Mouse (Mus musculus) ES-CJ7 (cell line): ENCODE data around the gene Epb41l2.

Experiments
- DNase-seq: peaks from one replicate; pipeline ENCODE4 v3.0.0; 2011; ENCODE audit warnings: low read depth, low spot score

Epb41l2 gene

GRCm38 (mm10) chr10:25434358-25435044 is 74.9 kb downstream of the Epb41l2 start:
- DNase-seq = peak; percentile 10

GRCm38 (mm10) chr10:25436703-25437401 is 77.3 kb downstream of the Epb41l2 start:
- DNase-seq = no peak

GRCm38 (mm10) chr10:25437586-25438298 is 78.1 kb downstream of the Epb41l2 start:
- DNase-seq = no peak

- no peak for DNase-seq
These were observed 78.7 kb downstream of the Epb41l2 start for GRCm38 (mm10) chr10:25438299-25438680.

- no peak for DNase-seq
These were observed 79.6 kb downstream of the Epb41l2 start for GRCm38 (mm10) chr10:25439163-25439562.

GRCm38 (mm10) chr10:25439856-25440255 is 80.3 kb downstream of the Epb41l2 start:
- no peak for DNase-seq

GRCm38 (mm10) chr10:25441405-25441804 is 81.8 kb downstream of the Epb41l2 start:
- no peak for DNase-seq

- DNase-seq = no peak
These were observed 84.0 kb downstream of the Epb41l2 start for GRCm38 (mm10) chr10:25443626-25444025.

GRCm38 (mm10) chr10:25444198-25444783 is 84.7 kb downstream of the Epb41l2 start:
- no peak for DNase-seq

- no peak for DNase-seq
These were observed 87.4 kb downstream of the Epb41l2 start for GRCm38 (mm10) chr10:25446953-25447525.

- no peak for DNase-seq
These were observed 89.1 kb downstream of the Epb41l2 start for GRCm38 (mm10) chr10:25448676-25449075.

- no peak for DNase-seq
These were observed 89.9 kb downstream of the Epb41l2 start for GRCm38 (mm10) chr10:25449312-25450020.

- no peak for DNase-seq
These were observed 93.6 kb downstream of the Epb41l2 start for GRCm38 (mm10) chr10:25453150-25453549.

- no peak for DNase-seq
These were observed 94.2 kb downstream of the Epb41l2 start for GRCm38 (mm10) chr10:25453772-25454171.

GRCm38 (mm10) chr10:25457118-25457517 is 97.5 kb downstream of the Epb41l2 start:
- no peak for DNase-seq

GRCm38 (mm10) chr10:25457996-25458395 is 98.4 kb downstream of the Epb41l2 start:
- no peak for DNase-seq

- DNase-seq = no peak
These were observed 102.2 kb downstream of the Epb41l2 start for GRCm38 (mm10) chr10:25461832-25462231.

GRCm38 (mm10) chr10:25462669-25463068 is 103.1 kb downstream of the Epb41l2 start:
- no peak for DNase-seq

- no peak for DNase-seq
These were observed 106.9 kb downstream of the Epb41l2 start for GRCm38 (mm10) chr10:25466493-25466892.

- no peak for DNase-seq
These were observed 112.3 kb downstream of the Epb41l2 start for GRCm38 (mm10) chr10:25471944-25472343.

- no peak for DNase-seq
These were observed 120.1 kb downstream of the Epb41l2 start for GRCm38 (mm10) chr10:25479716-25480115.
